Mouse (Mus musculus): ENCODE data around the gene Scaper.

Scaper gene

DNA sequence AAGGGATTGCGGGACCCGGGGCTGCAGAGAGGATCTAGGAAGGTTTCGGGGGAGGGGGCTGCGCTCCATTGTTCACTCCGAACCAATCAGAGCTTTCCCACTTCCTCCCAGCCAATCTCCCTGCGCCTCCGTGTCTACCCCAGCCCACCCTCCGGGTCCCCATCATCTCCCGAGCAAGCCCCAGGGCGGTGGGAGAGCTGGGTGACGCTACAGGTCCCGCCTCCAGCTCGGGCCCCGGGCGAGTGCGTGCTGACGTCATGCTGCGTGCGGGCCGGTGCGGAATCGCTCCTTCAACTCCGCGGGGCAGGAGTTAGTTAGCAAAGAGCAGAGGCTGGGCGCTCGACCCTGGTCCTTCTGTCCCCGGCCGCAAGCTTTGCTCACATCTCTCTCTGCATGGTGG is 397.0 kb downstream of the Scaper start:
- DNase-seq (ENCODE audit: low read depth, low spot score): peak; percentile 63

DNA sequence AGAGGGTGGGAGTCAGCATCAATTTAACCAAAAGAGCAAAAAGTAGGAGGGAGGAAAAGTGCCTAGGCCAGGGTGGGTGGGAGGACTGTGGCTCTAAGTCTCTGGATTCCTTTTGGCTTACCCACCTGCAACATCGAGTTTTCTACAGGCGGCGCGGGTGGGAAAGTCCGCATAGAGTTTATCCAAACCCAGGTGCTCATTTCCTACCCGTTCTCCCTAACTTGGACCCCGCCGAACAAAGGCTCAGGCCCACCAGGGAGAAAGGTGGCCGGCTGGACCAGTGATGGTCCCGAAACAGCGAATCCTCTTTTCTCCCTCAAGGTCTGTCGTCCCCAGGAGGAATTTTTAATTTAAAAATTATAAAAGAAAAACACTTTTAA is 397.5 kb downstream of the Scaper start:
- DNase-seq (ENCODE audit: low read depth, low spot score): no peak

DNA sequence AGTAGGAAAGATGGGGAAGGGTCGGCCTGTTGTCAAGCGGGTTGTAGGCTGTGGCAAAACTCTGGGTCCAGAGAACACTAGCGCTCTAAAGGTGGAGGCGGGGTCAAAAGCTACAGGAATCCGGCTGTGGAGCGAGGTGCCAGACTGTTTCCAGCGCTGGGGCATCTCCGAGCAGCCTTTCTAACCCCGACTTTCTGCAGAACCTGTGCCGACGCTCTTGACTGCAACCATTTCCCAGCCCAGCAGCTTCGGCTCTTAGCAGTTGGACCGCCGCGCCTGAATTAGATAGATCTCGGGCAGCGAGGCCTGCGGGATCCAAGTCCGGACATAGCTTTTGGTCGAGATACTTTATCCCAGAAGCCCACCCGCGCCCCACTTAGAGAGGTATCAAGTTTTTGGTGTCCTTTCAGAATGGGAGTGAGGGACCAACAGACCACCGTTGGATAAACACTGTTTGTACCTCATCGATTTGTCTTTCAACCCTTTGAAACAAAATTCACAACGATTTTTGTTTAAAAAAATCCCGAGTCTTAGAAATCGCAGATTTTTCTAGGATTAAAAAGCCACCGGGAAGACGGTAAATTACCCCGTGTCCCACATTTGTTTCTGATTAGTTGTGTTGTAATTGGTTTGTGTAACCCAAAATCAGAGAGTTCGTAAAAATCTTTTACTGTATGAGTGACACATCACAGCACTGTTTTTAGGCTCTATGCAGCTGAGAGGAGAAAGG is 398.1 kb downstream of the Scaper start:
- no peak for DNase-seq (ENCODE audit: low read depth, low spot score)

DNA sequence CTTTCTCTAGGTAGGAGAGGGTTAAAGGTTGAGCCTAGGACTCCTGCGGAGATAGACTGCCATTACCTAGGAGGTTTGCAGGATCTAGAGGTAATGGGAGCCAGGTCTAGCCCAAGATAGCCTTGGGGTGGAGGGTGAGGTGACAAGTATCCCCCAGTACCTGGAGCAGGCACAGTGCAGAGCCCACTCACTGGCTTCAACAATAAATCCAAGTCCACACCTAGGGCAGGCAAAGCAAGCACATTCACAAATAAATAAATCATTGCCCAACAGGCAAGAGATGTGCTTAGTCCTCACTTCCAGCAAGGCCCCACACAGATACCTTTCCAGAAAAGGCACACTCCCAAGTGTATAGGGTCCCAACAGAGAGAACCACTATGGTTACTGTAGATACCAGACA is 398.9 kb downstream of the Scaper start:
- no peak for DNase-seq (ENCODE audit: low read depth, low spot score)

DNA sequence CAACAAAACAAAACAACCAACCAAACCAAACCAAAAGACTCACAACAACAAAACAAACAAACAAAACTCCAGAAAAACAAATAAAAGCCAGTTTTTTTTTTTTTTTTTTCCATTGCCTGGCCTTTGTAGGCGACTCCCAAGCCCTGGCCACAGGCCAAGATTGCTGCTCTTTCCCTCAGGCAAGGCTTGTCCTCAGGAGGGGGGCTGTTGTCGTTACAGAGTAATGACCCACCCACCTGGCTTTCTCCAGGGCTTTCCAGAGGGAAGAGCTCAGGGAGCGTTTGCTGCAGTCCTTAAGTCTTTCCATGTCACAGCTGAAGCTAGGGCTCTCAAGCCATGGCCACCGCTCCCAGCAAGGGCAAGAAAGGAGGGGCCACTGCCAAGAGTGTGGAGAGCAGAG is 399.5 kb downstream of the Scaper start, which contains the start of gene Isl2:
Gene Isl2, plus strand, starts transcription at position 296 of the 400 bp plus-strand sequence.
- DNase-seq (ENCODE audit: low read depth, low spot score): peak; percentile 55

DNA sequence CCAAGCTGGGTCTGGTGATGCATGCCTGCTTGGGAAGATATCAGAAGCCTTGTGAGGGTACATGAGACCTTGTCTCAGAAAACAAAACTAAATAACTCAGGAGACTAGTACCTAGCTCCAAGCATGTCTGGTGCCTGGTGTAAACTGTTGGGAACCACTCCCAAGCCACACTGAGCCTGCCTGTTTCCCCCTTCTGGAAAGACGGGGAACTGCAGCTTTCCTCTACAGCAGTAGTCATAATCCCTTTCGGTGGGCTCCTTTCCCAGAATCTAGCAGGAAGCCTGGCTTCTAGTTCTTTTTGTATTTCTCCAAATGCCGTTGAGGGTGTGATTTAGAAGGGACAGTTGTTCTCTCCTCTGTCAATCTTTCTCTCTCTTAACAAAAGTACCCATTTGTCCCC is 402.0 kb downstream of the Scaper start:
- DNase-seq (ENCODE audit: low read depth, low spot score): peak; percentile 83

DNA sequence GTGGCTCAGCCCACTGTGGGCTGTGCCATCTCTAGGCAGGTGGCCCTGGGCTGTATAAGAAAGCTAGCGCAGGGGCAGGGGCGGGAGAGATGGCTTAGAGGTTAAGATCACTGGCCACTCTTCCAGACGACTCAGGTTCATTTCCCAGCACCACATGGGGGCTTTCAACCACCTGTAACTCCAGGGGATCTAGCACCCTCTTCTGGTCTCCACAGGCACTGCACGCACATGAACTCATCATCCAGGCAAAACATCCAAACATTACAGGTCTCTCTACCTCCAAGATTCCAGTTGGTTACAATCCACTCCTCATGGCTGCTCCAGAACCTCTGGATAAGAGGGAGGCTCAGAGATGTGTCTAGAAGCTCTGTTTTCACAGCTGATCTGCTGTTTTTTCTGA is 412.2 kb downstream of the Scaper start:
- DNase-seq (ENCODE audit: low read depth, low spot score): peak; percentile 15

DNA sequence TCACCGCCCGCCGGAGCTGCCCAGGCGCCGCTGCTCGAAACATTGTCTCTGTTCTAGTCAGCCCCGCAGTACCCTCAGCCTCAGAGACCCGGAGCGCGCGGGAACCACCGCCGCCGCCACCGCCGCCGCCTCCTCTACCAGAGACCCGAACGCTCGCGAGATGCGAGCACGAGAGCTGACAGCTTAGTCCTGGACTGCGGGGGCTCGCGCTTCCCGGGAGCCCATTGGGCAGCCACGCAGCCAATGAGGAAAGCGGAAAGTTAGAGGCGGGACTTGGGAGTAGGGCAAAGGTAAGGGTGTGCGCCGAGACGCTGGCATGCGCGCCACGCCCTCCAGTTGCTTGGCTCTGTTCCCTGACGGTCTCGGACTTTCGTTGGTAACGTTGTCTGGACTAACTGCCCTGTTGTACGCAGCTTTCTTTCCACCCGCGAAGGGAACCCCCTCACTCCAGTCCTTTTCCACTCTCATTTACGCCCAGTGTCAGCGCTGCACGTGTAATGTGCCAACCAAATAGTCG is 425.8 kb downstream of the Scaper start, which contains the start of gene Etfa:
Gene Etfa, minus strand, starts transcription at position 217 of the 517 bp plus-strand sequence.
- DNase-seq (ENCODE audit: low read depth, low spot score): peak; percentile 98

DNA sequence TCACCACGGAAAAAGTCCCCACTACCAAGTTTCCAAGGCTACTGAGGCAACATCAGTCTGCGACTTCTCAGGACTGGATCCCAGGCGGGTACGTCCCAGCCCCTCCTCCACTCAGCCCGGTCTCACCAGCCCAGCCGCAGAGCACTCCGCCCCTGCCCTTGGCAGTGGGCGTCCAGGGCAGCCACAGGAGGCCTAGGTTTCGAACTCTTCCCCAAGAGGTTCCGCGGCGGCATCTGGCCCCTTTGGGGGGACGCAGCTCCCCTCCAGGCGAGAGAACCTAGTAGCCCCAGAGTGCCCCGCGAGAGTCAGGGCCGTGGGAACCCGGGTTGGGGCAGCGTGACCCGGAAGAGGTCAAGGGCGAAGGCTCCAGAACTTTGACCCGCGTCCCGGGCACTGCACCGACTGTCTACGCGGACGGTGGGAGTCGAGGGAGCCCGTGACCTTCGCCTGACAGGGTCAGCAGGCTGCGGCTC is 426.4 kb downstream of the Scaper start:
- peak; percentile 58 for DNase-seq (ENCODE audit: low read depth, low spot score)

DNA sequence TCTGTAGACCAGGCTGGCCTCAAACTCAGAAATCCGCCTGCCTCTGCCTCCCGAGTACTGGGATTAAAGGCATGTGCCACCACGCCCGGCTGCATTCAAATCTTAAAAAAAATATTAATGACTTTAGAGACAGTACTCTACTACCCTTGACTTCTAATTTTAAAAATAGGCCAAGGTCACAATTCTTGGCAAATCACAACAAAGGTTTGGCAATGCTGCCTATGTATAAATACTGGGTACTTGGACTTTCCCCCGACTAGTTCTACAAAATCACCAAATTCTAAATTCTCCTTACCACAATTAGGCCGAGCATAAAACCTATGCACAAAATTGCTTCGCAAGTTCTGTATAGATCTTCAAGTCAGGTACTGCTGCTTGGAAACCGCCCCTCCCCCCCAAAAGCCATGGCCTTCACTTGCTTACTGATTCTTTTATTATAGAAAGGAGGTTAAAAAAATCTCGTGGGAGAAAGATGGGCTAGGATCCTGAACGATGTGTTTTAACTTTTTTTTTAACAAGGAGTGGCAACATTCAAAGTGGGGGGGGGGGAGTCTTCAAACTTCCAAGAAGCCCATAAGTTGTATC is 427.2 kb downstream of the Scaper start:
- DNase-seq (ENCODE audit: low read depth, low spot score): peak; percentile 20

DNA sequence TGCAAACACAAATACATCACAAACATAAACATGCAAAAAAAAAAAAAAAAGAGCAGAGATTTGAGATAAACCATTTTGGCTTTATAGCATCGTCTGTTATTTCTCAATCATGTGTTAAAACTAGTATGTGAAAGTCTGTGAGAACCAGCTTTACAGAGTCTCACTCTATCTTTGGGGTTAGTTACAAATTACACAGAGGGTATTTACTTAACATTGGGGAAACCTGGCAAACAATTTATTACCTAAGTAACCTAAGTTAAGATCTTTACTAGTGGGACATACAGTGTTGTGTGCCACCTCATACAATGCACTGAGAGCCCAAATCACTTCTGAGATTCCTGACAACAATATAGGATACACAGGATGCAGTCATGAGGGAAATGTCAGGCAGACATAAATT is 428.2 kb downstream of the Scaper start:
- no peak for DNase-seq (ENCODE audit: low read depth, low spot score)

DNA sequence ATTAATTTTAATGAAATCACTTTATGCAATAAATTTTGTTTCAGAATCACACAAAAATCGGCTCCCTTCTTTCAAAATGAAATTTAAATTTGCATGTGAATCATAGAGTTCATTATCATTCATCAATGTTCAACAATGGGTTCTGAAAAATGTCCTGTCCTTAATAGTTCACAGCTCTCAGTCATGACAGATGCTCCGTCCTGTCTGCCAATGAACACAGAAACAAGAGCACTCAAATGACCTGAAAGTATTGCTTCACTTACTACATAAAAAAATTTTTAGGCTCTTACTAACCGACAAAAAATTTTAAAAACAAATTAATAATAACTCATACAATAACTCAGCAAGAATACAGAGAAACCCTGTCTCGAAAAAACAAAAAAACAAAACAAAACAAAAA is 429.2 kb downstream of the Scaper start:
- DNase-seq (ENCODE audit: low read depth, low spot score): no peak

DNA sequence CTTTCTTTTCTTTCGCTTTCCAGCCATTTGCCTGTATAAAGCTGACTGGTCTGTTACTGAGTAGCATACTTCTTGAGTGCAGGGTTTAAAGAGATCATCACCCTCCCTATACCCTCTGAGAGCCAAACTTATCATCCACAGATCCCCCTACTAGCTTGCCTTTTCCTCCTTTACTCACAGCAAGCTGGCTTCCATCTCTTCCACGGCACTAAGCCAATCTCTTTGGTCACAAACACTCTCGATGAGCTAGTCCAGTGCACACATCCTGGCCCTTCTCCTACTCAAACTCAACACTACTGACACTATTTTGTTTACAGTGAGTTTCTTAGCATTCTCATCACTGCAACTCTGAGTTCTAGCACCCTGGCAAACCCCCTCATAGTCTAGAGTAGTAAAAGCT is 430.0 kb downstream of the Scaper start:
- no peak for DNase-seq (ENCODE audit: low read depth, low spot score)

All from 3T3-L1 (cell line).